Mouse (Mus musculus) left cerebral cortex, postnatal 36 days (tissue): Measurements from ENCODE around the gene Pfdn4. TPM values are rescaled to one million over a fixed set of nuclear protein-coding genes. Genes with fewer than 3 reads are reported as not detected.

ENCODE experiments used
- DNase-seq, 2 experiments: peaks; one replicate each; pipeline ENCODE4 v3.0.0; 2021 to 2022; ENCODE audit warnings: low spot score in 2 of 2, mixed read lengths in 1 of 2
- intact Hi-C: fragments of 180-260 bp; cut with DNase I; formaldehyde crosslinking; loops from one replicate; pipeline ENCODE4 v1.15.1; 2025
- total RNA-seq, 2 experiments: library from RNA; stranded (reverse); gene quantifications; 2 replicates each; pipeline ENCODE4 v1.2.3; 2021

The Pfdn4 gene
- total RNA-seq, 2 experiments from 2014 or later: 29.4 to 31.9 TPM

DNA sequence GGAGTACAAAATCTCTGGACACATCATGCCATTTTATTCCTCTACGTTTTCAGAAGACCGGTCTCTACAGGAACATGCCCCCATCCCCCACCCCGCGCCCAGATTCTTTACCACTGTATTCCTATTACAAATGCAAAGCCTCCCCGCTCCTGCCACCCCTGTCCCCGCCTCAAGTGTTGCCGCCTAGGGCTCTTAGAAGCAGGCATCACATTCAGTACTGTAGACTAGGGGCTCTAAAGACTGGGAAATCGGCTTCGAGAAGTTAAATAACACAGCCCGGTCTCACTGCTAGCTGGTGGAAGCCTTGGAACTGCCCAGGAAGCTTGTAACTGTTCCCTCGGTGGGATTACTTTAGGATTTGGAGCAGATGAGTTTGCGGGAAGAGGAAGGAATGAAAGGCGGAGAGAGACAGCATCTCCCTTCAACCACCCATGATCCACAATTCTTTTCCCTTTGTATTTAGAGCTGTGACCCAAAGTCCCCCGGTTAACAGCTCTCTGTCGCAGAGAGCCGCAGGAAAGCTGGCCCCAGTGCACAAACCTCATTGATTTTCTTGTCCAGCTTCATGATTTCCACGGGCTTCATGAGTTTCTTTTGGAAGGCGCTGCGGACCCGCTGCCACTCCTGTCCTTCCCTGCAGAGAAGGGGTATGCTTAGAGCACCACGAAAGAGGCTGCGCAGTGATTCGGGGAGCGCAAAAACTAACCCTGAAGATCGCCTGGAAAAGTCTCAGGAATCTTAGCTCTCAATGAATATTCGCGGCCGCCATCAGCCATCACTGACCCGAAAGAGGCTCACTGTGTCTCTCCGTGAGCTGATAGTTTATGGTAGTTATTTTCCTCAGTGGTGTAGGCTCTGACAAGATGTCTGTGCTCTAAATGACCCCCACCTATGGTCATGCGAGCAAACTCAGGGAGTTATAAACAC, 1.2 kb upstream of the Pfdn4 start:
- DNase-seq: no peak
- intact Hi-C loops: no loop called here

DNA sequence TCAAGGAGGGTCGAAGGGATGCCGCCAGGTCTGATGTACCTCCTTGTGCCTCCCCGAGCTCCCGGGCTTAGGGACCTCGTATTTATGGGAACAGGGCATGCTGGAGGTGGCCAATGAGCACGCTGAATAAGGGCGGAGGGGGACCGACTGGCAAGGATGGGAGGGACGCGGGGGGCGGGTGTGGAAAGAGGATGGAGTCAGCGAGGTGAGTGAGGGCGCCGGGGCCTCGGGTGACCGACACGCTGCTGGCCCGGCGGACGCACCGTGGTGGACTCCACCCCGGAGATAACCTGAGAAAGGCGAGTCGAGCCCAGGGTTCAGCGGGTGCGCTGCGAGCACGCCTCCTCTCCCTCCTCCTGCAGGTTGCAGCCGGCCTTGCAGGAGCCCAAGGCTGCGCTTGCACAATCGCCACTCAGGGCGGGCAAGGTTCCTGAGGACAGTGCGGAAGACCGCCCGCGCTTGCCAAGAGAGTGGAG, 901 bp downstream of the Pfdn4 start, which contains the start of gene Cyp24a1:
TSS of gene Cyp24a1 (minus strand) at position 55 of the 476 bp plus-strand sequence.
- intact Hi-C loops: no loop called here
- no peak for DNase-seq

DNA sequence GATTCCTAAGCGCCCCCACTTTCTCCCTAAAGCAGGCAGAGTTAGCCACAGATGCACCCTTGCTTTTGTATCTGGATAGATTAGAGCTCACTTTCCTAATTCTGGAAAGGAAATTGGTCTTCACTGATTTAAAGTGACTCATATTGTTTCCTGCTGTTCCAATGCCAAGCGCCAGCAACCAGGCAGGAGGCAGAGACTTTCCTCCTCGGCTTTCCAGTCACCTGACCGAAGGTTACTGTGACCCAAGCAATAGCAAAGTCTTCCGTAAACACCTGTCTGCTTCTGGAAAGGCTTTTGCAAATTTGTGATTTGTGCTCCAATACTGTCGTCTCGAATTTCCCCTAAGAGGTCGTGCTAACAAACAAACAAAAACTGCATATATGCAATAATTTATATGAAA, 1.8 kb downstream of the Pfdn4 start:
- no peak for DNase-seq
- intact Hi-C loops: no loop called here

DNA sequence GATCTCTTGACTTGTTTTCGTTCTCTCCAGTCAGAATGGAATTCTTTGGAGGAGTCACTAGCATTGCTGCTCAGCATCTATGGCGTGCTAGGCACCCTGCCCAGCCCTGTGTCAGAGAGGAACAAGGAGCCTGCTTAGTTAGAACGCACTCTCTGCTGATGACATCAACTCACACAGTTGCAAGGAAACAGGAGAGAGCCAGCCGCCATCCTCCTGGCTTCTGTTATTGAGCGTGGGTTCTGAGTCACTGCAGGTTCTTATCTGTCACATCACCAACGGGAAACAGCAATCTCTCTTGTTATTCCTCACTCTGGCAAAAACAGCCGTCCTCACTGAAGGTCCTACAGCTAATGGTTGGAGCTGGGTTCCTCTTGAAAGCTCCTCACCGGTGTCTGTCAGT, 7.1 kb downstream of the Pfdn4 start:
- intact Hi-C loops: no loop called here

DNA sequence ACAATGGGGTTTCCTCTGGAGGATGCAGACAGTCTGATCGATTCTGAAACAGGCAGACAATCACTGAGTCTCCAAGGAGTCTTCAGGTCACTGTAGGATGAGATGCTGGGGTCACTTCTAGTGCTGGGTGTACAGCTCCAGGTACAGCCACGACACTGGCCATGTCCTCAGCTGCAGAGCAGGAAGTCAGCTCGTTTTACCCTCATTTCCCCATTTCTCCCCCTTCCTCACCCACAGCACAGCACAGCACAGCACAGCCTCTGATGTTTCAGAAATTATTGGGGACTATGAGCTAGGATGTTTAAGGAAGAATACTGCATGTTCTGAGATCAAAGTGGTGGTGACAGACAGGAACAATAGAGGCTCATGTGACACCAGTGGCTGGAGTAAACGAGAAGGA, 7.8 kb downstream of the Pfdn4 start:
- DNase-seq: no peak
- intact Hi-C loops: no loop called here

More for the DNA sequence above, 7.1 kb downstream of the Pfdn4 start:
- no peak for DNase-seq

DNA sequence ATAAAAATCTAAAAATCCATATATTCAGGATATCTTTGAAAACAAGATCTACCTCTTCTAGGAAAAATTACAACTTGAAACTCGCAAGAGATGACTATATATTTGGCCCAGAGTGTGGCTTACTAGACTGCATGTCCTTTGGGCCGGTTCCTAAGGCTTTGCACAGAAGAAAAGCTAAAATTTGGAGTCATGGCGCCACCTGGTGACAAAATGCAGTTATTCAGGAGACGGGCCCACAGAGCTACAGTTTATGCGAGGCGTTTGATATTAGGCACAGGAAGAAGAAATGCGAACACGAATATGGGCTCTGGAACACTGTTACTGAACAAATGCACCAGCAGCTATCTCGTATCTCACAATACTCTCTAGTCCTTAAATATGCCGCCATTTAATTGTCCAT, 11.5 kb downstream of the Pfdn4 start:
- peak; percentile 74 to 85 for DNase-seq

DNA sequence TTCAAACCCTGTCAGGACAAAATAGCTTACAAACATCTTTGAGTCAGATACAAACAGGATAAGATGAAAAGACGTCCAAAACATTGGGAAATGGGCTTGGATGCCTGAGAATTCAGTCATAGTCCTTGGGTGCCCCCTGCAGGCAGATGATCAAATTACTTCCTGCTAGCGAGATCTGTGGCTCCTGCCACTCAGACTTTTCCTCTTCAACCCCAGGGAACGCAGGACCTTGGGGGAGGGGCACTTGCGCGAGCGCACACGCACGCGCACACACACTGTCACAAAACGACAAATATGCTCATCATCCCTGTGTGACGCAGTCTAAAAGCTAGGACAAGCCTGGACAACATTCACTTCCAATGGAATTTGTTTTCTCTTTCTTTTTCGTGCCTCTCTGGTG, 12.6 kb downstream of the Pfdn4 start:
- peak; percentile 84 to 86 for DNase-seq
- intact Hi-C loops: loop anchor here (2.0 kb wide), 1 partner anchor 154 kb away; no protein-coding TSS in a partner anchor

More for the DNA sequence above, 11.5 kb downstream of the Pfdn4 start:
- intact Hi-C loops: loop anchor here (1.0 to 2.0 kb wide), 3 partner anchors 56 to 391 kb away; no protein-coding TSS in a partner anchor

DNA sequence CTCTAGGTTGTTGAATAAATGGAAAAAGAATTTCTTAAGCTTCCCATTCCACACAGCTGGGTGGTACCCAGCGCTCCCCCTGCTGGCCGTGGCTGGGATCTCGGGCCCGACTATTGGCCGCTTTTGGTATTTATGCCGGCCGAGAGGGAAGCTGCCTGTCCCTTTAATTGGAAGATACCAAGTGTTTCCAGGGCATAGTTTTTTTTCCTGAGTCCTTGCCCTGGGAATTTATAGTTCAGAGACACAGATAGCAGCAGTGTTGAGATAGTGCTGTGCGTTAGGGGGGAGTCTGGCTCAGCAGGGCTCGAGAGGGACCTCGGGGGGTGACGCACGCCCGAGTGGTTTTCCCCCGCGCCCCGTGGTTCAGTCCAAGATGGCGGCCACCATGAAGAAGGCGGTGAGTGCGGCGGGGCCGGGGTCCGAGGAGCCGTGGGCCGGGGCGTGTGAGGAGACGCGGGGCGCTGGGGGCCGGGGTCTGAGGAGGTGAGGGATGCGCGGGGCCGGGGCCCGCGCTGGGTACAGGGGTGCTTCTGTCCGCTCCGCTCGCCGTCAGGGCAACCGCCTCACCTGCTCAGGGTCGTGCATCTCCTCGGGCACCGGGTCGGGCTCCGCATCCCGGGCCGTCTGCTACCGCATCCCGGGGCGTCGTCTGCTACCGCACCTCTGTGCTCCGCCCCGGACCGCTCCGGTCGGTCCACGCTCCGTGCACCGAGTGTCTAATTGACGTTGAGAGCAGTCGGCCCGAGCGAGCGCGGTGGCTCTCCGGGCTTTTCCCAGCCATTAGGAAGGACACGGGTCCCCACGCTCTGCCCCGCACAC, 15.1 kb downstream of the Pfdn4 start:
- DNase-seq: peak; percentile 88 to 89
- intact Hi-C loops: loop anchor here (10.0 kb wide), 1 partner anchor 224 kb away; the partner anchor contains the start of gene Dok5

DNA sequence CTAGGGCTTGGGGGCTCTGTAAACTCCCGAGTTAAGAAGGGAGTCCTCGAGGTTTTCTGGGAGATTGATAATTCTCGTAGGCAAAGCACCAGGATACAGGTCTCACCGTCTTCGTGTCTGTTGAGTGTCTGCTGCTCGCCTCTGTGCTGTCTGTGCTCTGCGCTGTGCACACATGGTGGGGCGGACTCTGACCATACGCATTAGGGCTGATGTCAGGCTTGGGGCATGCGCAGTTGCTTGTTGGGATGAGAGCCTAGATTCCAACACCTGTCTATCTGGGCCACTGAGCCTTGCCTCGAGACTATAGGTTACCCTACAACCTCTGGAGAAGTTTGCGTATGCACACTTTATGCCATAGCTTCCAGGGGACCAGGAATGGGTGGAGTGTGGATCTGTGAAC, 17.5 kb downstream of the Pfdn4 start:
- intact Hi-C loops: loop anchor here (10.0 kb wide), 1 partner anchor 221 kb away; the partner anchor contains the start of gene Dok5
- DNase-seq: no peak

DNA sequence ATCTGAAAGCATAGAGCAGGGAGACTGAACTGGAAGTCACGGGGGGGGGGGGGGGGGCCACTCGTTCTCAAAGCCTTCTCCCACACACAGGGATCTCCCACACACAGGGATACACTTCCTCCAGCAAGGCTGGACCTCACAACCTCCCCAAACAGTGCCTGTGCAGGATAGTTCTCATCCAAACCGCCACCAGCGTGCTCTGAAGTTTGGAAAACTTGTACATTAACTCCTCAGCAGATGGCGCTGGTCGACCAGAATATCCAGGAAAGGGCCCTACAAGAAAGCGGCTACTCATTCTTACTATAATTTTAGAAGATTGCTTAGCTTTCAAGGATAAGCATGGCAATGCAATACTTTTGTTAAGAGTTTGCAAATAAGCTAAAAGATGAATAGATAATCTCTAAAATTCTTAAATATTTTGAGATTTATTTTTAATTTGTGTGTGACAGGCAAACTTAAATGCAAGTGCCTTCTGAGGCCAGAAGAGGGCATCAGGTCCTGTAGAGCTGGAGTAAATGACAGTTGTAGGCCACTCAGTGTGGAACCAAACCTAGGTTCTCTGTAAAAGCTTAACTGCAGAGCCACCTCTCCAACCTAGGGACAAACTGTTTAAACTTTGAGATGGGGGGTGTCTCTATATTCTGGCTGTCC, 24.2 kb downstream of the Pfdn4 start:
- DNase-seq: peak; percentile 27 to 51
- intact Hi-C loops: loop anchor here (1.0 to 5.0 kb wide), 3 partner anchors 76 to 1697 kb away; no protein-coding TSS in a partner anchor

DNA sequence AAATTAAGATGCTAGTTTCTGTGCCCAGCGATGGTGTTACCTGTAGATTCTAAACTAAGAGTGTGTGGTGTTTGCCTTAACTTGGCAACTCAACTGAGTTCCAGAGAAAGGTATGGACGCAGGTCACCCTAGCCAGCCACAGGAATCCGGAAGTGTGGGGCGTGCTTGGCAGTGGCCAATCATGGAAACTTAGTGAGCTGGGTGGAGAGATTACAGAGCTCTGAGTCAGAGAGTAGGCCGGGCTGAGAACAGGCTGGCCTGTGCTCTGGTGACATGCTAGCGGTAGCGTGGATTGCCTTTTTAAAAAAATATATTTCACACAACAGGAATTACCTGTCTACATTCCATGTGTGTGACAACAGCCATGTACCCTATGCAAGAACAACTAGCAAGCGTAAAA, 30.3 kb downstream of the Pfdn4 start:
- intact Hi-C loops: no loop called here
- DNase-seq: no peak

DNA sequence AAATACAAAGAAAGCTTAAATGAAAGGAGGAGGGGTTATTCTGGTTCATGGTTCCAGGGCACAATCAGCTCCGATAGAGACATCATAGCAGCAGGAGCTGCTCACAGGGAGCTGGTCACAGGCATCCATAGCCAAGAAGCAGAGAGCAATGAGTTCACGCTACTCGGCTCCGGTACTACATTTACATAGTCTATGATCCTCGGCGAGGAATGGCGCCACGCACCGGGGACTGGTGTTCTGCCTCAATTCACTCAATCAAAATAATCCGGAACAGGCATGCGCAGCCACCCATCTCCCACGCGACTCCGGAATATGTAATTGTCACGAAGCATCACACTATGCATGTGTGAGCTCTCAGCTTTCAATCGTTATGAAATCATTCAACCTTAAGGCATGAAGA, 31.8 kb downstream of the Pfdn4 start:
- no peak for DNase-seq
- intact Hi-C loops: no loop called here

DNA sequence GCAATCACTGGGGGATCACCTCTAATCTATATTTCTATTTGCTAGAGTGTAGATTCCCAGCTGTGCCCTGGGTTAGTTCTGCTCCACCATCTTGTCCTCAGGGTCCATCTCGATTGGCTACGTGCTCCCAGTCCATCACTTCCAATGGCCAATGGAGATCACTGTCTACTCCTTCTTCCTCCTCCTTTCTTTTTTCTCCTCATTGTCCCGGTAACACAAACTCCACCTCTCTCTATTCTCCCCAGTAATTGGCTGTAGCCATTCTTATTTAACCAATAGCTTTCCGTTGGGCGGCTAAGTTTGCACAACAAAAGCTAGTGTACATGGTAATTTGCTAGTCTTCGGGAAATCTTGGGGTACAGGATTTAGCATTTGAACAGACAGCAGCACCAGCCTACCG, 33.5 kb downstream of the Pfdn4 start:
- DNase-seq: no peak
- intact Hi-C loops: no loop called here

DNA sequence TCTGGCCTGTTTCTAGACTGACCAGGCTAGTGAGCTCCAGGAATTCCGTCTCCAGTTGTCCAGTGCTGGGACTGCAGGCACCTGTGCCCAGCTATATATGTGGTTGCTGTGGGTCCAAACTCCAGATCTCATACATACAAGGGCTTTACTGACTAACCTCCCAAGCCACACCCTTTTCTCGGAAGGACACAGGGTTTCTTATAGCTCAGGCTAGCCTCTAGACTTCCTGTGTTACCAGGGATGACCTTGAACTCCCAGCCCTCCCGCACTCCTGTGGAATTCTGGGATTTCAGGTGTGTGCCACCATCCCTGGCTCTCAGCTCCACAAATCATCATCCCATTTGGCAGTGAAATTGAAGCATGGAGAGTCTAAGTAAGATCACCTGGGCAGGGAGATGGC, 34.0 kb downstream of the Pfdn4 start:
- intact Hi-C loops: no loop called here
- DNase-seq: no peak

DNA sequence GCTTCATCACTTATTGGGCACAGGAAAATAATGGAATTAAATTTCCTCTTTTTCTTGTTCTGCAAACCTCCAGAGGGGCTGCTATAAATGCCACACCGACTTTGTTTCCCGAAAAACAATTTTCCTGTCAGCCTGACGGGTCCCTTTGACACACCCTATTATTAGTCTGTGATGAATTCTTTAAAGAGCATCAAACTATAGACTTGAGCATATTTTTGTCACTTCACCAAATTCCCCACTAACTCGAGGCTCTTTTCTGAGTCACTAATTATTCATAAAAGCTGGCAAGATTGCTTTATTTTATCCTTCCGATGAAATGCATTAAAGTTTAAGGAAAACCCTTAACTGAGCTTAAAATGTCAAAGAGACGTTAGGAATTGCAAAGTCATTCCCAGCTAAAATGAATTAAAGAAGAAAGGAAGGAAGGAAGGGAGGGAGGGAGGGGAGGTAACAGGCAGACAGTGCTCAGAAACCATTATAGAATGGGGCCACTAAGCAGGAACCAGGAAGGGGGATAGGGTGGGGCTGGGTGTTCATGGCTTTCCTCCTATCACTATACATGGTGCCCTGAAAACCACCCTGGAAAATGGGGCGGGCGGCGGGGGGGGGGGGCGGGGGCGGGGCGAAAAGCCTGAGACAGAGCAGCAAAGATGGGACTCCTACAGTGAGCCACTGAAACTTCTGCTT, 38.0 kb downstream of the Pfdn4 start:
- DNase-seq: no peak
- intact Hi-C loops: no loop called here

DNA sequence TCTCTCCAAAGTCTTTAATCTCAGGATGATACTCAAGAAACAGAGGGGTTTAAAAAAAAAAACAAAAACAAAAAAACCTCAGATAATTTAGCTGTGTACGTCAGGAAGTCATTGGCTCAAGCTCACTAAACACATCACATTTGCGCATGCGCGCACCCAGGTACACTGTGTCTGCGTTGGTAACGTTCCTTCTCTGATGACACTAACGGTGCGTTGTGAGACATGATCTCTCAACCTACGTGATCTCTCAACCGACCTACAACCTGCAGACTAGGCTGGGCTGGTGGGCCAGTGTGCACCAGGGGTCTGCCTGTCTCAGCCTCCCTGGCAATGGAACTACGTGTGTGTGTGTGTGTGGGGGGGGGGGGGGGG, 38.6 kb downstream of the Pfdn4 start:
- intact Hi-C loops: loop anchor here (5.0 kb wide), 1 partner anchor 53 kb away; no protein-coding TSS in a partner anchor
- no peak for DNase-seq

DNA sequence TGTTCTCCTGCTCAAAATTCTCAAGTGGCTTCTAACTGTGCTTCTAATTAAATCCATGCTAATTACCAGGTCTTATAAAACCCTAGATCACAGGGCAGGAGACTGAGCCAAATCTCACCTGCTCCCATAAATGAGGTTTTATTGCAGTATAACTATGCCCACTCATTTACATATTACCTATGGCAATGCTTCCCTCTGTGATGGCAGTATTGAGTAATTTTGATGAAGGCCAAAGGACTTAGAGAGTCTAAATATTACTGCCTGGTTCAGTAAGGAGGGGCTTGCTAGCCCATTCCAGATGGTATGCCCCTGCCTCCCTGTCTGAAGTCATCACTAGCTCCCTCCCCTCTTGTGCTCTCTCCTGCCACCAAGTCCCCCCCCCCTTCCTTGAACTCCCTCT, 39.6 kb downstream of the Pfdn4 start:
- no peak for DNase-seq

DNA sequence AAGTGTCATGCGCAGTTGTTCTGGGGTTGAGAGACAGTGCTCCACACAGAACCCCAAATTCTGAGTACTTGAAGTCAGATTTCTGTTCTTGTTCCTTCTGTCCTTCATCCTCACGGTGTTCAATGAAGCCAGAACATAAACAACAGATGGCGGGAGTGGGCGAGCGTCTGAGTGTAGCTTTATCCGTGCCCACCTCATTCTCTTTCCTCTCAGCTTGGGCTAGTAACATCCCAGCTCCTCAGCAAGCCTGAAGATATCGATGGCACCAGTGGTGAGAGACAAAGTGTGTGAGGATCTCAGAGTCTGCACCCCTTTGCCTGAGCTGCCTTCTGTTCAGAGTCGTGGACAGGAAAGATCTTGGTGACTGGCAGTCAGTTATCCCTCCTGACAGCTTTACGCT, 43.0 kb downstream of the Pfdn4 start:
- intact Hi-C loops: loop anchor here (5.0 kb wide), 1 partner anchor 48 kb away; no protein-coding TSS in a partner anchor

More for the DNA sequence above, 39.6 kb downstream of the Pfdn4 start:
- intact Hi-C loops: loop anchor here (5.0 kb wide), 1 partner anchor 51 kb away; no protein-coding TSS in a partner anchor

DNA sequence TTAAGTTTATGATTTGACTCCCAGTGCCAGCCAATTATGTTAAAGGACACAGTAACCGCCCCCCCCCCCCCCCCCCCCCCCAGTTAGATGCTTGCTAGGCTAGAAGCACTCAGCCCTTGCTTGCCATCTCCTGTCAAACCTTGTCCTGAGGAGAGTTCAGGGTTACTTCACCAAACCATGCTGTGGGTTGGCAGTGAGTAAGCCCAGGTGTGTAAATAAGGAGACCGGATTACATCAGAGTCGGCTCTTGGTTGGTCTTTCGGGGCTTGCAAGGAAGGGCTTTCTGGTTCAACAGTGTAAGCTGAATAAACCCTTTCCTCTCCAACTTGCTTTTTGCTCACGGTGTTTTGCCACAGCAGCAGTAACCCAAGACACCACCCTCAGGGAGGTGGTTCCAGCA, 47.4 kb downstream of the Pfdn4 start:
- intact Hi-C loops: no loop called here
- no peak for DNase-seq

More for the DNA sequence above, 43.0 kb downstream of the Pfdn4 start:
- DNase-seq: peak; percentile 63 to 68
